Mouse (Mus musculus) midbrain, embryonic 11.5 days (tissue): ENCODE data around the gene Vmn1r30. TPM values are rescaled to one million over a fixed set of nuclear protein-coding genes. Genes with fewer than 3 reads are reported as not detected.

Experiments
- ATAC-seq: fragments of 200-750 bp; cut with Nextera tagmentation; 2 replicates; pipeline ENCODE4 v1.8.0; 2017; ENCODE audit warnings: moderate TSS enrichment, moderate library complexity; ENCODE audit not compliant: low FRiP score
- DNase-seq: peaks from one replicate; pipeline ENCODE4 v3.0.0; 2015; ENCODE audit warnings: low spot score; ENCODE audit errors: missing footprints
- H3K27ac ChIP-seq: fragments of 300-500 bp; sonication (generic); 2 replicates; pipeline ENCODE4 v1.5.1; 2014; ENCODE audit warnings: low read depth, low read length
- H3K27me3 ChIP-seq: fragments of 300-500 bp; sonication (generic); 2 replicates; pipeline ENCODE4 v1.6.1; 2014; ENCODE audit warnings: mild to moderate bottlenecking, low read length, moderate library complexity, mixed read lengths; ENCODE audit not compliant: control insufficient read depth, insufficient read depth
- H3K36me3 ChIP-seq: fragments of 300-500 bp; sonication (generic); 2 replicates; pipeline ENCODE4 v1.6.1; 2014; ENCODE audit warnings: mild to moderate bottlenecking, low read length, moderate library complexity, mixed read lengths; ENCODE audit not compliant: control insufficient read depth, insufficient read depth
- H3K4me1 ChIP-seq: fragments of 300-500 bp; sonication (generic); 2 replicates; pipeline ENCODE4 v1.6.1; 2014; ENCODE audit warnings: low read length; ENCODE audit not compliant: control insufficient read depth, insufficient read depth
- H3K4me2 ChIP-seq: fragments of 300-500 bp; sonication (generic); 2 replicates; pipeline ENCODE4 v1.6.1; 2014; ENCODE audit warnings: mild to moderate bottlenecking, moderate library complexity
- H3K4me3 ChIP-seq: fragments of 300-500 bp; sonication (generic); 2 replicates; pipeline ENCODE4 v1.5.1; 2014; ENCODE audit warnings: low read depth, low read length
- H3K9ac ChIP-seq: fragments of 300-500 bp; sonication (generic); 2 replicates; pipeline ENCODE4 v1.6.1; 2014; ENCODE audit warnings: low read length
- H3K9me3 ChIP-seq: fragments of 300-500 bp; sonication (generic); 2 replicates; pipeline ENCODE4 v1.6.1; 2016; ENCODE audit warnings: low read length; ENCODE audit not compliant: control insufficient read depth
- WGBS: fragments of 180-500 bp; shearing (Covaris S2); extraction: QIAGEN DNeasy Blood & Tissue Kit; methylation state at CpG from one replicate; pipeline ENCODE4 v1.1.7; 2014; 5-methylcytosine and 5-hydroxymethylcytosine counted together
- polyA plus RNA-seq: library from polyadenylated mRNA; unstranded; fragments of >200 nt; fragmentation: Nextera tagmentation; extraction: Ambion mirVana; gene quantifications from 2 replicates; pipeline ENCODE4 v1.2.1, GENCODE M21; 2014

The Vmn1r30 gene
- not detected in 2 replicates for polyA plus RNA-seq

GRCm38 (mm10) chr6:58443285-58443684, at the start of gene Vmn1r30:
Vmn1r30 (minus strand) TSS chr6:58443385.
- no peak within 1 kb of the TSS for H3K9ac ChIP-seq

GRCm38 (mm10) chr6:58475230-58475629, 32.0 kb upstream of the Vmn1r30 start, which contains the start of gene Vmn1r31:
Vmn1r31 (minus strand) TSS chr6:58475330.
- Histone ChIP-seq H3K4me1 (no peaks in the 10 kb centered on the region), H3K4me2 (no peak within 1 kb of the TSS), H3K36me3 (no peaks in the 10 kb centered on the region), H3K9ac (no peak within 1 kb of the TSS), H3K9me3 (no peaks in the 10 kb centered on the region), H3K27ac (no peak within 1 kb of the TSS), H3K4me3 (no peak within 1 kb of the TSS), H3K27me3 (no peaks in the 10 kb centered on the region)
- no peak for DNase-seq
- no peak for ATAC-seq
- WGBS, result 89% methylated on average over 1 of the region's 1 CpGs

More at GRCm38 (mm10) chr6:58443285-58443684, at the start of gene Vmn1r30:
- H3K36me3 ChIP-seq, result no peaks in the 10 kb centered on the region
- no peaks in the 10 kb centered on the region for H3K9me3 ChIP-seq
- DNase-seq (no peak), ATAC-seq (no peak)
- H3K27ac ChIP-seq, result no peak within 1 kb of the TSS
- no peak within 1 kb of the TSS for H3K4me3 ChIP-seq
- H3K27me3 ChIP-seq, result no peaks in the 10 kb centered on the region
- no peak within 1 kb of the TSS for H3K4me2 ChIP-seq
- H3K4me1 ChIP-seq, result no peaks in the 10 kb centered on the region

Other genes with a start within 250 kb of the Vmn1r30 start
- gene Vmn1r27, start 224.6 kb downstream of the Vmn1r30 start, polyA plus RNA-seq, result not detected in 2 replicates
- gene Vmn1r28, start 181.3 kb downstream of the Vmn1r30 start, polyA plus RNA-seq, result not detected in 2 replicates
- gene Vmn1r29, start 141.8 kb downstream of the Vmn1r30 start, polyA plus RNA-seq, result not detected in 2 replicates
- not detected in 2 replicates for gene Vmn1r31, start 31.9 kb upstream of the Vmn1r30 start, polyA plus RNA-seq
- gene Abcg2, start 141.1 kb upstream of the Vmn1r30 start, polyA plus RNA-seq, result 45.9 and 53.4 TPM in 2 replicates